Mouse (Mus musculus) 3134 (cell line): ENCODE measurements around the gene Cep89.

ENCODE experiments used
- DNase-seq: peaks from one replicate; pipeline ENCODE4 v3.0.0-alpha.2; 2011; ENCODE audit warnings: low spot score; ENCODE audit not compliant: insufficient read length; ENCODE audit errors: extremely low read depth

The Cep89 gene

DNA sequence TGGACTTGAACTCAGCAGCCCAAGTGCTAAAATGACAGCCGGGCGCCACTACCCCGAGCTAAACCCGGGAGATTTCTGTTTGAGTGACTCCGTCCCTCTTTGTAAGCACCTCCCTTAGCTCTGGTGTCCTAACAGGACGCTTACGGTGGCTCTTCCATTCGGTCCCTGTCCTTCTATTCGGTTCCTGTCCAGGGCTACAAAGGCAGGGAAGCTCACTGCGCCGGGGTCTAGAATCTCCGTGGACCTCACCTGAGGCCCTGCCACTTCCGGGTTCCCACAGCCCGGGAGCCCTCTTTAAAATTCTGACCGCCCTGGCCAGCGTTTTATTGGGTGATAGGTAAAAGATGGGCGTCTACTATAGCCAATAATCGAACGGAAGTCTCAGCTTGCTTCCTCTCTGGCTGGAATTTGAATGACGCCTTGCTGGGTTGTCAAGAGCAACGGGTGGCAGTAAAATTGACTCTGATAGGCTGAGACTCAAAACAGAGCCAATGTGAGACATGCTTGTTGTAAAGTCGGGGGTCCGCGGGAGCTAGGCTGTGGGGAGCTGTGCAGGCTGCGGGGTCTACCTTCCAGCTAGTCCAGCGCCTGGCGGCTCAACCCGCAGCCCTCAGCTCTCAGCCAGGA is at the start of gene Cep89, which contains the start of gene Faap24:
Gene Cep89, plus strand, starts transcription at position 494 of the 627 bp plus-strand sequence.
Gene Faap24, minus strand, starts transcription at position 295 of the 627 bp plus-strand sequence.
- peak; percentile 86 for DNase-seq

DNA sequence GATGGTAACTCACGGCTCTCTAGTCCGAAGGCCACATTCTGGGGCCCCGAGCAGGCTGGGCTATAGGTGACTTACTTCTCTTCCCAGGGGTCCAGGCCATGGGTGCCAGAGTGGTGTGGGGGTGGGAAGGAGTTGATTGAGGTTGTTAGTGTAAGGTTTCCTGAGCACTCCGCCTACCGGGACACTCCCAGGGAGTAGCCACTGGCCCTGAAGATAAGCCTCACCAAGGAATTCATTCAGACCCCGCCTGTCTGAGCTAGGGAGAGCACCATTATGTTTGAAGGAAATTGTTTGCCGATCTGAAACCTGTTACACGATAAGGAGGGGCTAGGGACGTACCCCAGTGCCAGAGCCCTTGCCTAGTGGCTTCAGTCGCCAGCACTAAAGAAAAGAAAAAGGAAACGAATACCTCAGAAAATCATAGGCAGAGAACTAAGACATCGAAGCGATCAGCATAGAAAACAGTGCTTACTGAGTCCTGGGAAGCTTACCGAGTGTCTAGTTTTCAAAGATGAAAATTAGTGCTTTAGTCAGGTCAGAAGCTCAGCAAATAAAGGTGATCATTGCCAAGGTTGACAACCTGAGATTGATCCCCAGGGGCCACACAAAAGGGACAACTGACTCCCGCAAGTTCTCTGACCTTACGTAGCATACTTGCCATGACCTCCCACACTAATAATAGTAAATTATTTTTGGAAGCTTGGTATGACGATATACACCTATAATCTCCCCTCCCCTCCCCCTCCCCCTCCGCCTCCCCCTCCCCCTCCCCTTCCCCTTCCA is 48.7 kb upstream of the Cep89 start:
- DNase-seq = no peak

DNA sequence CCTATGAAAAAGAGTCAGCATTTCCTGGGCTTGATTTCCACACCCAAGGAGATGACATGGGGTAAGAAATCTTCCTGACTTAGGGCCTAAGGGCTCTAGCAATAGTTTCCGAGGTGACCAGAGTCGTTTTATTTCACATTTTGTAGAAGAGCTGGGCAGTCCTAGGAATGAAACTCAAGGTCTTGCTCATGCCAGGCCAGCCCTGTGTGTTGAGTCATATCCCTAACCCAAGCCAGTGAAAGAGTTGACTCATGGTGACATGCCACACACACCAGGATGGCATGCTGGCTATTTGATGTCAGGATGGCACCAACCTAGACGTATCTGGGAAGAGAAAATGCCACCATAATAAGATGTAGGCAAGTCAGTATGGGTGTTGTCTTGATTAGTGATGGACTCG is 47.8 kb upstream of the Cep89 start:
- DNase-seq = peak; percentile 61

DNA sequence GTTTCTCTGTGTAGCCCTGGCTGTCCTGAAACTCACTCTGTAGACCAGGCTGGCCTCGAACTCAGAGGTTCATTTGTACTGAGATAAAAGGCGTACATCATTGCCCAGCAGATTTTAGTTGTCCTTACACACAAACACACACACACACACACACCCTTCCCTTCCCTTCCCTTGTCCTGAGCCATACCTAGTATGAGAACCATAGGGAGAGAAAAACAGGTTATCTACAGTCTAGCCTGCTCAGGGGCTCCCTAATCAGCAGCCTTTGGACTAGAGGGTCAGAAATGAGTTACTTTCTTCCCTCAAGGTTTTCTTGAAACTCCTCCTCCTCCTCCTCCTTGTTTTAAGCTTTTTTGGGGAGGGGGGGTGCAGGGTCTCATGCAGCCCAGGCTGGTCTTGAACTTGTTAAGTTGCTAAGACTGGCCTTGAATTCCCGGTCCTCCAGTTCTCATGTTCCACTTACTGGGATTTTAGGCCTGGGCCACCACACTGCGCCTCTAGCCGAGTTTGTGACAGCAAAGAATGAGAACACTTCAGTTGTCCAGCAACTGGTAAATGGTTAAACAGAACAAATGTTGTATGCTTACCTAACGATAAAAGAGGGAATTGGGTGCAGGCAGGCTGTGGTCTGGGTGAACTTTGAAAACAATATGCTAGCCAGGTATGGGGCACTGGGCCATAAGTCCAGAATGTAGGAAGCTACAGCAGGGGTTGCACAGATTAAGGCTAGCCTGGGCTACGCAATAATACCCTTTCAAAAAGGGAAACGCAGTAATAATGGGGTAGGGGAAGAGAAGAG is 46.8 kb upstream of the Cep89 start:
- no peak for DNase-seq

DNA sequence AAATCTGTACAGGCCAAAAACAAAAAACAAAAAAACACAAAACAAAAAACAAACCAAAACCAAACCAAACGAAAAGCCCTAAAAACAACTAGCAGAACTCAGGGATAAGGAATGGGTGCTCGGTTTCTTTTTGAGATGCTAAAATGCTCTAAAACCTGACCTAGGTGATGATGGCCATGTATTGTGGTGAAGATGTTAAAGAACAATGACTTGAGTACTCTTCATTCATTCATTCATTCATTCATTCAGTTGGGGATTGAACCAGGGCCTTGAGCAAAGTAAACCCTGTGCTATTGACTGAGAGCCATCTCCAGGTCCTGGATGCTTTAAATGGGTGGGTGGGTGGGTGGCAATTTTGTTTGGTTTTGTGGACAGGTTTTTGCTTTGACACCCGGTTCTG is 45.7 kb upstream of the Cep89 start:
- DNase-seq = no peak

DNA sequence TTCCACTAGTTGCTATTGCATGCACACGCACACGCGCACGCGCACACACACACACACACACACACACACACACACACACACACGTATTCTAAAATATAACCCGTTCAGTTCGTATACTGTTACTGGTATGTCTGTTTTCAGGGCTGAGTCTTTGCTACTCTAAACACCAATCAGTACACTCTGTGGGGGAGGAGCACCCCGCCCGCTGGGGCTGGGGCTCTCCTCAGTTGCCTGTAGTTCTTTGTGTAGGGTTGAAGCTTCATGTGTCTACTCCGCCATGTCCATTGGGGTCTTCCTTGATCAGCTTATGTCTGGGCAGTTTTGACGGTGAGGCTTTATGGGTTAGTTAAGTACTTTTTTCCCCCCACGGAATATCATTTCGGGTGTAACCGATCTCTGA is 43.5 kb upstream of the Cep89 start:
- DNase-seq = no peak

DNA sequence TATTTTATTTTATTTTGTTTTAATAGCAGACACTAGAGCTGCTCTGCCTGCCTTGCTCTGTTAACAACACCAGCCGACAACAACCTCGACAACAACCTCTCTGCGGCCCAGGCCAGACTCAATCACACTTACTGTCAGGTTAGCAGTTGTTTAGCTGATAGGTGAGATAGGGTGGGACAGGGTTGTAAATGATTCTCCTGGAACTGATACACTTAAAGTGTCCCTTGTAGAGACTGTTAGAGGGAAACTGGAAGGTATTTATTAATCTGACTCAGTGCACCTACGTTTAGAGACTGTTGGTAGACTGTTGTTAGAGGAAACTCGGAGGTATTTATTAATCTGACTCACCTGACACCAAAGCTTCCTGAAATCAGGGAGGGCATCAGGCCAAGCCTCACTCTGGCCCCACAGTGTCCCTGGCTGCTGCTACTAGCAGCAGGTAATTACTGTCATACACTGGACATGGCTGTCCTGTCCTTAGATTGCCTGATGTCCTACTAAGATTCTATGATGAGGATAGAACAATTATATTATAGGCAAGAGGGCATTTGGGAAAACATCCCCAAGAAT is 41.4 kb upstream of the Cep89 start:
- DNase-seq = no peak

DNA sequence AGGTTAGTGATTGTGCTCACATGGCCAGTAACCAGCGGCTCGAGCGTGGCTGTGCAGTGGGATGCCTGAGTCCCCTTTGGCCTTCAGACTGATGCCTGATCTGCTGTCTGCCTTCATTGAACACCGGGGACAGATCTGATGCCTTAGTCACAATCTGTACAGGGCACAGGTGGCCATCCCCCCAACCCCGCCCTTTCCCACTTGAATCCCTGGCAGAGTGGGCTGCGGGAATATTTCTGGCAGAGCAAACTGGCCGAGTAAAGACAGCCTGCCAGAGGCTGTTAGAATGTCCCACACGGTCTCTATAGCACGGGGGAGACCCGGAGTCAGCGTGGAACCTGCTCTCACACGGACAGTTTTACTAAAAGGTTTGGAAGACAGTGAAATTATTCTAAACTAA is 39.2 kb upstream of the Cep89 start:
- no peak for DNase-seq

DNA sequence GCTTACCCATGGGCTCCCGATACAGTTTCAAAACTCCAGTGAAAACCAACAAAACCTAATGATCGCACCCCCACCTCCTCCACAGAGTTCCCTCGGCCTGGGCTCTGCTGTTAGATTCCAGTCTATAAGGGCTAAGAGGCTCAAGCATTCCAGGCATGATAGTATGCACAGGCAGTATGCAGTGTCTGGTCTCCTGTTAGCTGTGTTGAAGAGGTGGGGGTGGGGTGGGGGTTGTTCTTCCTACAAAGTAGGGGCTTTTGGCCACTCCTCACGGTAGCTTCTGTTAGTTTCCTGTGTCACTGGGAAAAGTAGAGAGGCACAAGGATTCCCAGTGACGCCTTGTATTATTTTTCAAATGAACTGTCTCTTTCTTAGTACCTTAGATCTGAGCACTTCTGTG is 34.6 kb upstream of the Cep89 start:
- no peak for DNase-seq

DNA sequence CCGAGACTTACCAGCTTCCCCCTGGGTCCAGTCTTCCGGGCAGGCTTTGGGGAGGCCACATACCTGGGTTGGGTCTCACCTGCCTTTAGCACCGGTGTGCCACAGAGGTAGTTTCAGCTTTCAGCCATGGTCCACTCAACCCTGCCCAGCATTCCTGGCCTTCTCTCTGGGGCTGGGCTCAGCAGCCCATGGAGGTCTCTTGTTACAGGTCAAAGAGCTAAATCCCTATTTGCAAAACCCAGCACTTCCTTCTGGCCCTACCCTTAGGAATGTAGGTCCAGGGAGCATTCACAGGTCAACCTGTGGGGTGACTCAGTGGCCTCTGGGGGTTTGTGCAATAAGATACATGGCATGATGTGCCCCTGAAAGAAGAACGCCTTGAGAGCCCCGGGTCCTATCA is 34.0 kb upstream of the Cep89 start:
- DNase-seq = peak; percentile 29

DNA sequence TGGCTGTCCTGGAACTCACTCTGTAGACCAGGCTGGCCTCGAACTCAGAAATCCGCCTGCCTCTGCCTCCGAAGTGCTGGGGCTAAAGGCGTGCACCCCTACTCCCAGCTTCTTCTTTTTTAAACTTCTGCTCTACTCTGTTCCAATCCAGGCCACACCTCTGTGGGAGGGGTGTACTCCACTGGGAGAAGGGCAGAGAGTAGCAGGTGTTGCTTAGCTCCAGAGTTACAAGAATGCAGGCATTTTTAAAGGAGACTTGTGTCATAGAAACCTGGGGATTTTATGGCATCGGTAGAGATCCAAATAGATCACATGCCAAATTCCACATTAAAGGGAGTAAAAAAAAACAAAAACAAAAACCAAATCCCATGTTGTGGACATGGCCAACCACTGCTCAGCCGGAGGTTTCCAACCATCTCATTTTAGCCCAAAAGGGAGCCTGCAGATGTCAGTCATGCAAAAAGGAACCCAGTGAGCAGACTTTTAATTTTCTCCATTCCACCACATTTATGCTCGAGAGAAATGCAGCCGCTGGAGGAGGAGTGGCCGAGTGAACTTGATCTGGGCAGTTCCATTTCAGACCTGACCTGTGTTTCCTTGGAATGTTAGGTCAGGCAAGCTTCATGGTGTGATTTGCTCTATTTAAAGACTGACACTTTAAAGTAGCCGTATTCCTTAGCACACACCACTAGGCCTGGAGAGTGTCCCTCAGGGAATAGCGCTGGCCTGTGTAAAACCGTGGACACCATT is 31.5 kb upstream of the Cep89 start:
- DNase-seq = no peak

DNA sequence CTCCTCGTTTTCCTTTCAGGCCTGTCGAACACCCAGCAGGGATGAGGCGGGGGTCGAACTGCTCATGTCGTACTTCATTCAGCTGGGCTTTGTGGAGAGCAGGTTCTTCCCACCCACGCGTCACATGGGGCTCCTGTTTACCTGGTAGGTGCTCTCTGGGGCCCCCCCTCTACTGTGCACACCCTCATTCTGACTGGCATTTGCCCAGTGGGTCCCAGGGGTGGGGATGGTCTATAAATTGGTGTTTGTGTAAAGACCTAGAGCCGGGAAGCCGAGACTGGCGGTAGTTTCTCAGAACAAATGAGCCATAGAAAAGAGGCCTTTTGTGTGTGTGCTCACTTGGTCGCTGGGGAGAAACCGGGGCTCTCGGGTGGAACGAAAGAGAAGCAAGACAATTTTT is 25.7 kb upstream of the Cep89 start:
- no peak for DNase-seq

DNA sequence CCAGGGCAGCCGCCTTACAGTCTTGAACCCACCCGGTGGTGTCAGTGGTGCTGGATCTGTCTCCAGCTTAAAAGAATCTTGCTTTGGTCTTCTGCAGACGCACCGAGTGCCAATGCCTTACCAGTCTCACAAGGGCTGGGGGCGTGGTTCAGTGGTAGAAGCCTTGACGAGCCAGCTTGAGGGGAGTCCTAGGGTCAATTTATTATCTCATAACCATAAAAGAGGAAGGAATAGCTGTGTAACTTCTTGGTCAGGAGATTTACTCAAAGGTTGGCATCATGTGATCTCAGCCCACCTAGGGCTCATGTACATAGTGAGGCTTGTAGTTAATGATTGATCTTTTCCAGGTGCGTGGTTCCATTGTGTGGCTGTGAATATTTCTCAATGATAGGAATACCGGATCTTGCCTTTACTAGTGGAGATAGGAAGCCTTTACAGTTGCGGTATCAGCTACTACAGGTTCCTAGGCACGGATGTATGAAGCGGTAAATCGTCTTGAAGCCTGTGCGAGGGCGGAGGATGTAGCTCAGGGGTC is 24.3 kb upstream of the Cep89 start:
- no peak for DNase-seq

DNA sequence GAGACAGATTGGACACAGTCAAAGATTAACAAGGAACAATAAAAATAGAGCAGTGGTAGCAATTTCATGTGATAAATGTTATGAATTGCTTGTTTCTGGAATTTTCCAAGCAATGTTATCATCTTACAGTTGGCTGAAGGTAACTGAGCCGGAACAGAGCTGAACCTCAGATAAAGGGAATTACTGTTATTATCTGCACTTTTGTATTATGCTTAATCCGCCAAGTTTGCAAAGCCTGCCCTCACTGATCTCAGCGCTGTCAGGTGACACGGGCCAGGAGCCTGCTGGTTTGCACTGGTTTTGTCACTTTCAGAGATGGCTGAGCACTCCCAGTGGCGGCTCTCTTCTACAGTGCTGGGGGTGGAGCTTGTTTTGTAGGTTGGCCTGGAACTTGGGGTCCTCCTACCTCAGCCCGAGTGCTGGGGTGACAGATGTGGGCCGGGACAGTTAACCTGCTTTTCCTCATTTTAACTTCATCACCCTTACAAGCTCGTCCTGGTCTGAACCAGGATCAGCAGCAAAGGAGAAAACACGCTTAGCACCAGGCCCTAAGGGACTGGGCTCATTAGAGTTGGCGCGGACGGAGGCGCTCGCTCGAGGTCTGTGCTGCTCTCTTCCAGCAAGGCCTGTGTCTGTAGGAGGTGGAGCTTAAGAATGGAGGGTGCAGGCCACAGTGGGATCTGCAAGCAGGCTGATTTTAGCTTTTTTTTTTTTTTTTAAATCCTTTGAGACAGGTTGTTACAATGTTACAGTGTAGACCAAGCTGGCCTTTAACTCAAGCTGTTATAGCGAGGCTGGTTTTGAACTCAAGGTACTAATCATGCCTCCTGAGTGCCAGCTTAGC is 23.5 kb upstream of the Cep89 start:
- no peak for DNase-seq

DNA sequence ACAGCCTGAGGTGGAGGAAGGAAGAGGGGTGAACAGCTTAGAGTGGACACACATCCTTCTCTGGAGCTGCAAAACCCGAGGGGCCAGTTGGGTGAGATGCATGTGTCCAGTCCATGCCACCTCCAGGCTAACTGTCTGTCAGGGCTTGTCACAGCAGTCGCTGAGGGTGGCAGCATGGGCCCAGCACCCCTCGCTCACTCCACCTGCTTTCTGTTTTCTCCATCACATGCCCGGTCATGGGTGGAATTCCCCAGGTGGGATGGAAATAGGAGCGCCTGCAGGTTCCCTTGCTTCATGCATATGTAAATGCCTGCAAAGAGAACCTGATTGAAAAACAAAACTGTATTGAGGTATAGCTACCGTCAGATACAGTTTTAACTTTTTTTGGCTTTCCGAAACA is 22.6 kb upstream of the Cep89 start:
- DNase-seq = no peak

DNA sequence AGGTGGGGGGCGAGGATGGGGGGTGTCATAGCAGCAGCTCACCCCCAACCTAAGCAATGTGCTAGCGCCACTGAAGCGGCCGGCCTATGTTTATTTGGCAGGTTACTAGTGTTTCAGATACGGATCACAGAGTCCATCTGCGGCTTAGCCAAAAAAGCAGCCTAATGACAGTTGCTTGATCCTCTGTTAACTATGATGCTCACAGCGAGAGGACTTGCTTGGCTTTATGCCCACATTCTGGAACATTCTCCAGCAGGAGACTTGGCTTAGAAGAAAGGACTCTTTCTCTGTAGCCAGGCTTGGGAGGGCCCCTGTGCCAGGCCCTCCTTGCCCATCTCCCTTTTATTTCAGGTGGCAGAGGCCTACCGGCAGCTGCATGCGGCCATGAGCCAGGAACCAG is 20.2 kb upstream of the Cep89 start:
- DNase-seq = no peak

DNA sequence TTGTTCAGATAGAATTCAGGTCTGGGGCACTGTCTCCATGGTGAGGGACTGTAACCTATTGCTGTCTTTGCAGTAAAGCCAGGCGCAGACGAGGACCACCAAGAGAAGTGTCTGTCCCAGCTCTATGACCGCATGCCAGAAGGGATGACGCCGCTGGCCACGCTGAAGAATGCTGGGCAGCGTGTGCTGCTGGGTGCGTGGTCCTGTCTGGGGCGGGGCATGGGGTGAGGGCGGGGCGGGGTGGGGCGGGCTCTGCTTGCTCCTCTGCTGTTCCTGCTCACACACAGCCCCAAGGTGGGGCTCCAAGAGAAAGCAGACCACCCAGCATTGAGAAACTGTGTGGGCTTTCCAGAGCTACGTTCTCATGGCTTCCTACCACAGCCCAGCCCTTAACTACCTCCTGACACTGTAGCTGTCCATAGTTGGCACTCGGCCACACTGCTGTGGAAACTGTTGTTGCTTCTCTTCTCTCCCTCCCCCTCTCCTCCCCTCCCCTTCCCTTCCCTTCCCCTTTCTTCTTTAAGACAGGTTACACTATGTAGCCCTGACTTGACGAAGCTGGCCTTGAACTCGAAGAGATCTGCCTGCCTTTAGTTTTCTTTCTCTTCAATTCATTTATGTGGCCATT is 17.2 kb upstream of the Cep89 start:
- no peak for DNase-seq

DNA sequence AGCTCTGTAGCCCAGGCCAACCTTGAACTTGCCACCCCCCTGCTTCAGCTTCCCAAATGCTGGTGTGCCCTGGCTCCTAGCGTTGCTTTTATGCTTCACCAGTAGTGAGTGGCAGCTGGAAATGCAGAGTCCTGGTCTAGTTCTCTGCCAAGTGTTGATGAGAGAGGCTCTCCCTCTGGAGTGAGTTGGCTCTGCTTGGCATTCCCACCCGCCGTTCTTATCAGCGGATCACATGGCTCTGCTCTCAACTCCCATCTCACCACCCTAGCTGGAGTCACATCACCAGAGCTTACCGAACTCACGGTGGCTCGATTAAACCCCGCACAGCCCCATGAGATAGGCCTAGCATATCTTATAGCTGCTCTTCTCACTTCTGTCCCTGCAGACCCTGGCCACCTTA is 16.5 kb upstream of the Cep89 start:
- no peak for DNase-seq

DNA sequence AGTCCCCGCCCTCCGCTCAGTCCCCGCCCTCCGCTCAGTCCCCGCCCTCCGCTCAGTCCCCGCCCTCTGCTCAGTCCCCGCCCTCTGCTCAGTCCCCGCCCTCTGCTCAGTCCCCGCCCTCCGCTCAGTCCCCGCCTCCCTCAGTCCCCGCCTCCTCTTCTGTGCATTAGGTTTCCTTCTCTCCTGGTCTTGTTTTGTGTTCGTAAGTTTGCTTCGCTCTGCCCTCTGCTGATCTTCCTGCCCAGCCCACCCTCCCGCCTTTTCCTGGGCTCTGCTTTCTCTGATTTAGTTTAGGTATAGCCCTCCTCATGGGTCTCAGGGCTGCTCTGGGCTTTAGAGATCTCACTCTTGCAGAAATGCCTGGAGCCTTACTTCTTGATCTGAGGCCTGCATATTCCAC is 15.0 kb upstream of the Cep89 start:
- DNase-seq = no peak
